Mouse (Mus musculus): ENCODE measurements around the gene Ahcyl1.

DNA sequence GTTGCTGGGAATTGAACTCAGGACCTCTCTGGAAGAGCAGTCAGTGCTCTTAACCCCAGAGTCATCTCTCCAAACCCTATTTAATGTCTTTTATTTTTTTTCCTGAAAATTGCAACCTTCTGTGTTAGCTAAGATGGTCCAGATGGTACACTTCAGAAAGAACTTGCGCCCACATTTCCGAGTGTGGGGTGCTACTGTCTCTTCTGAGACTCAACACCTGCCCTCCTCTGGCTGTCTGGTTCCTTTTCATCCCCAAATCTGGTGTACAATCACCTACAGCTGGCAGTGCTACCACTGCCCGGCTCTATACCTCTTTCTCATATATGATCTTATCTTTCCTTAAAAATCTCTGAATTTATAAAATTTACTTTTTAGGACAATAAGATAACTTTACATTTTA lies 43.4 kb downstream of the Ahcyl1 start:
- no peak for TF ChIP-seq POLR2A (IDR thresholded peaks at IDR 0.05; ENCODE audit: control insufficient read depth, extremely low read depth, insufficient read depth, low read length, poor library complexity)
- TF ChIP-seq CTCF (IDR thresholded peaks at IDR 0.05; ENCODE audit: borderline replicate concordance, control insufficient read depth, extremely low read depth, insufficient read depth, low read length, poor library complexity), result no peak
